Mouse (Mus musculus): ENCODE measurements around the gene Elavl3. TPM values are rescaled to one million over a fixed set of nuclear protein-coding genes. Genes with fewer than 3 reads are reported as not detected.

Gene Elavl3
- total RNA-seq, 2 experiments from 2014 or later: 7.0 to 9.5 TPM

Other genes with a start within 250 kb of the Elavl3 start
- gene Angptl8, start 216.5 kb downstream of the Elavl3 start, total RNA-seq (2021): 1 to 10 TPM; 1.3 to 7.3 TPM
- 10 to 100 TPM; 74.7 to 79.1 TPM for gene Dock6, start 199.4 kb downstream of the Elavl3 start, total RNA-seq (2021)
- 10 to 100 TPM; 55.5 to 60.2 TPM for gene Rab3d, start 133.8 kb downstream of the Elavl3 start, total RNA-seq (2021)
- gene Ccdc159, start 124.6 kb downstream of the Elavl3 start, total RNA-seq (2021): 10 to 100 TPM; 13.3 to 14.2 TPM
- gene Tmem205, start 124.5 kb downstream of the Elavl3 start, total RNA-seq (2021): 100 to 1,000 TPM; 242 to 269 TPM
- gene Plppr2, start 115.0 kb downstream of the Elavl3 start, total RNA-seq (2021): 10 to 100 TPM; 39.4 to 41.6 TPM
- 10 to 100 TPM; 15.9 to 16.1 TPM for gene Swsap1, start 96.3 kb downstream of the Elavl3 start, total RNA-seq (2021)
- 10 to 100 TPM in 1 of 2 experiments, 1 to 10 TPM in 1; 7.7 to 10.2 TPM for gene Epor, start 88.5 kb downstream of the Elavl3 start, total RNA-seq (2021)
- 10 to 100 TPM; 26.1 to 36.2 TPM for gene Rgl3, start 62.6 kb downstream of the Elavl3 start, total RNA-seq (2021)
- 1 to 10 TPM; 1.4 to 2.0 TPM for gene Ccdc151, start 49.4 kb downstream of the Elavl3 start, total RNA-seq (2021)
- 100 to 1,000 TPM; 148 to 155 TPM for gene Prkcsh, start 49.2 kb downstream of the Elavl3 start, total RNA-seq (2021)
- not detected for gene Gm49318, start 19.2 kb upstream of the Elavl3 start, total RNA-seq (2021)
- 10 to 100 TPM; 14.5 to 16.5 TPM for gene Zfp653, start 19.4 kb upstream of the Elavl3 start, total RNA-seq (2021)
- 10 to 100 TPM; 37.4 to 39.2 TPM for gene Ecsit, start 33.4 kb upstream of the Elavl3 start, total RNA-seq (2021)
- 1 to 10 TPM in 1 of 2 experiments, under 1 TPM in 1; 0.81 to 1.6 TPM for gene Cnn1, start 47.2 kb upstream of the Elavl3 start, total RNA-seq (2021)
- 10 to 100 TPM; 74.2 to 78.4 TPM for gene Elof1, start 65.1 kb upstream of the Elavl3 start, total RNA-seq (2021)
- gene Acp5, start 83.7 kb upstream of the Elavl3 start, total RNA-seq (2021): 10 to 100 TPM; 12.9 to 13.0 TPM
- 10 to 100 TPM; 55.8 to 62.3 TPM for gene Pigyl, start 104.8 kb upstream of the Elavl3 start, total RNA-seq (2021)
- gene Zfp872, start 136.1 kb upstream of the Elavl3 start, total RNA-seq (2021): 1 to 10 TPM in 1 of 2 experiments, under 1 TPM in 1; 0.90 to 1.5 TPM
- gene Zfp809, start 173.7 kb upstream of the Elavl3 start, total RNA-seq (2021): 10 to 100 TPM; 36.9 to 39.5 TPM
- 1 to 10 TPM; 2.2 to 3.2 TPM for gene Zfp599, start 207.9 kb upstream of the Elavl3 start, total RNA-seq (2021)

Data from adrenal gland, postnatal 4 days (tissue).